Mouse (Mus musculus): ENCODE measurements at regions not wholly inside any gene's neighbourhood (a gene's known extent, or its start where the extent isn't known, plus 50 kb on each side); places are given as distances from the start of the nearest gene placed in this dataset.

DNA sequence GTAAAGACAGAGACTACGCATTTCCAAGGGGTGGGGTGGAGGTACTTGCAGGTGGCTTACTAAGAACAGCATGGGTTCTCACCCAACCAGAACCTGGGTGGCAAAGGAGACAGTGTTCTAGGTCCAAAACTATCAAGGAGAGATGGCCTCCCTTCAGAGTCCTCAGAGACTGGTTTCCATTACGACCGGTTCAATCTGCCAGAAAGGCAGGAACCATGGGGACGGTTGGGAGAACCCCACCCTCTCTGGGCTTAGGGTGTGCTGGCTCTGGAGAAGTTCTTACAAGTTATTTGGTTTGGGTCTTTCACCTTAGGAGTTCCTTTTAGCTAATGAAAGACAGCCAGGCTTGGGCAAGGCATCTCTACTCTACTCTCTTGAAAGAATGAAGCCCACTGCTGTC is 79.2 kb downstream of the Cdca7 start:
- TF ChIP-seq CTCF (IDR thresholded peaks at IDR 0.05; ENCODE audit: borderline replicate concordance, insufficient read depth, low read length) (no peak), POLR2A (IDR thresholded peaks at IDR 0.05; ENCODE audit: low read depth, low read length) (no peak)

Measured in embryonic fibroblast, embryonic 13.5 days (primary cell).